Mouse (Mus musculus): ENCODE results near the gene Tbp. TPM values are rescaled to one million over a fixed set of nuclear protein-coding genes. Genes with fewer than 3 reads are reported as not detected.
A peak's percentile ranks its signal among the peaks of the same experiment; 100 is the strongest.
"Not testable (repeated sequence)": the region's sequence is repeated elsewhere in the genome, so short reads cannot be mapped to it uniquely, and the experiment has no call there.

Gene Tbp
- total RNA-seq, 1 experiment from 2014 or later = 31.4 TPM

GRCm38 (mm10) chr17:15536457-15536904 is 36.8 kb downstream of the Tbp start:
- peak; percentile 10 for DNase-seq

GRCm38 (mm10) chr17:15540309-15540708 is 40.6 kb downstream of the Tbp start:
- DNase-seq = no peak

DNA sequence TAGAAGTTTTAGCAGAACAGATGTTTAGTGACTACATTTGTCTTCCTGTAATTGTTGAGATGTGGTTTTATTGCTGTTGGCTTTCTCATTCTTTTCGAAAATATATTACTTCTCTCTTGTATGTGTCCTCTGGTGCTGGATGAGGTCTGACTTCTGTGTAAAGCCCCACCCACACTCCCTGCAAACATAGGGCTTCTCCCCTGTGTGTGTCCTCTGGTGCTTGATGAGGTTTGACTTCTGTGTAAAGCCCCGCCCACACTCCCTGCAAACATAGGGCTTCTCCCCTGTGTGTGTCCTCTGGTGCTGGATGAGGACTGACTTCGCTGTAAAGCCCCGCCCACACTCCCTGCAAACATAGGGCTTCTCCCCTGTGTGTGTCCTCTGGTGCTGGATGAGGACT is 44.2 kb downstream of the Tbp start:
- not testable (repeated sequence) for DNase-seq

GRCm38 (mm10) chr17:15546440-15546839 is 46.8 kb downstream of the Tbp start:
- no peak for DNase-seq

DNA sequence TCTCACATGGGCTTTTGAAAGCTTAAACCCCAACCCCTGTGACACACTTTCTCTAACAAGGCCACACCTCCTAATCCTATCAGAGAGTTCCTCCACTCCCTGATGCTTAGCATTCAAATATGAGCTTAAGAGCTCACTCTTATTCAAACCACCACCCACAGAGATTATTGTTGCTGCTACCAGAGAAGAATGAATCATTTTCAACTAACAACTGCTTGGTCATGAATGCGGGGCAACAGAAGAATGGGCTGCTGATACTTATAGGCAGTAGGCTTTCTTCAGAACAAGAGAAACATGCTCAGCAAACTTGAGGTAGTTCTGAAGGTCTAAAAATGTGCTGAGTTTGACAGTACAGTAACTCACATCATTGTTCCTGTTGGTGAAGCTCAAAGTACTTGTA is 50.0 kb downstream of the Tbp start:
- no peak for DNase-seq

DNA sequence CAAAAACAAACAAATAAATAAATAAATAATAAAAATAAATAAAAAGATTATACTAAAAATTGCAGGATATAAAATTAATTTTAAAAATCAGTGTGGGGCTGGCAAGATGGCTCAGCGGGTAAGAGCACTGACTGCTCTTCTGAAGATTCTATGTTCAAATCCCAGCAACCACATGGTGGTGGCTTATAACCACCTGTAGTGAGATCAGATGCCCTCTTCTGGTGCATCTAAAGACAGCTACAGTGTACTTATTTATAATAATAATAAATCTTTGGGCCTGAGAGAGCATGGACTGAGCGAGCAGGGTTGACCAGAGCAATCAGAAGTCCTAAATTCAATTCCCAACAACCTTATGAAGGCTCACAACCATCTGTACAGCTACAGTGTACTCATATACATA is 60.3 kb downstream of the Tbp start:
- DNase-seq = no peak

DNA sequence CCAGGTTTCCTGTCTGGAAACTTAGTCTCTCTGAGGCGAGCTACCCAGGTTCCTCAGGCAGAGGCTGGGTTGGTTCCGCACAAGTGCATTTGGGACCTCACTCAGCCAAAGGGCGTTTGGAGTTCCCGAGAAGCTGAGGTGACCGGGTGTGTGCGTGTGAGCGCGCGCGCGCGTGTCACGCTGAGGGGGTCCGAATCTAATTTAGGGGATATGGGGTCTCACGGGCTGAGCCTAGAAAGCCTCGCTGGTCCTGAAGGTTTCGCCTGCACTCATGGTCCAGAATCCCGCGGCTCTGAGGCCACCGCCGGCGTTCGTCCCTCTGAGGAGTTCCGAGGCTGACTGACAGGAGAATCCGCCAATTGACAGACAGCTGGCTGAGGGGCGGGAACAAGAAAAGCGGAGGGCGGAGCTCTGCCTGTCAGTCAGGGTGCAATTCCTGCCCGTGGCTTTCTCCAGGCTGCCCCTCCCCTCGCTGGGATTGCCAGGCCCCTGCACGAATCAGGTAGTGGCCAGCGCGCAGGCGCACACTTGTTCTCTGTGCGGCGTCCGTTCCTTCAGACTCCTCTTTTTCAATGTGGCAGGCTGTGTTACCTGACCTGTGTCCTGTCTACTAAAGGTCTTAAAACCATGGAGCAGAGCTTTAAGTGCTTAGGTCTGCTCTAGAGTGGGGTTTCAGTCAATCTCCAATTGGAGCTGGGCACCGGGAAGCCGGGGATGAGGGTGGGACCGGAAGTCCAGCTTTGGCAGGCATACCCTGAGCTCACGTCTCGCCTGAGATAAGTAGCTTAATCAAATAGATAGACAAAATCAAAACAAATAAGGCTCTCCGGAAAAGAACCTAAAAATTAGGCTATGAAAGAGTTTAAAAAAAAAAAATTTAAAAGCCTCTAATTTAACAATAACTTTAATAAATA is 64.6 kb downstream of the Tbp start, which contains the start of gene Prdm9:
TSS of gene Prdm9 (minus strand) at position 341 of the 914 bp plus-strand sequence.
- DNase-seq = peak; percentile 99

- DNase-seq = no peak
Measured at GRCm38 (mm10) chr17:15564928-15565300, 65.2 kb downstream of the Tbp start.

DNA sequence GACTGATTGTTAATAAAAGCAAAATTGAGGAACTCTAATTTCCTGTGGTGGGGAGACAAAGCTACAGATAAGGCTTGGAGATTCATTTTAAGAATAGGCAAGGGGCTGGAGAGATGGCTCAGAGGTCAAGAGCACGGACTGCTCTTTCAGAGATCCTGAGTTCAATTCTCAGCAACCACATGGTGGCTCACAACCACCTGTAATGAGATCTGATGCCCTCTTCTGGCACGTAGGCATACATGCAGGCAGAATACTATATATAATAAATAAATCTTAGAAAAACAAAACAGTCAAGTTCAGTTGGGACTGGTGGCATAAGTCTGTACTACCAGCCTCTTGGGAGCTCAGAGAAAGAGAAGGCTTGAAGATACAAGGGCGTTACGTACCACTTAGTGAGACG is 67.2 kb downstream of the Tbp start:
- DNase-seq = no peak

DNA sequence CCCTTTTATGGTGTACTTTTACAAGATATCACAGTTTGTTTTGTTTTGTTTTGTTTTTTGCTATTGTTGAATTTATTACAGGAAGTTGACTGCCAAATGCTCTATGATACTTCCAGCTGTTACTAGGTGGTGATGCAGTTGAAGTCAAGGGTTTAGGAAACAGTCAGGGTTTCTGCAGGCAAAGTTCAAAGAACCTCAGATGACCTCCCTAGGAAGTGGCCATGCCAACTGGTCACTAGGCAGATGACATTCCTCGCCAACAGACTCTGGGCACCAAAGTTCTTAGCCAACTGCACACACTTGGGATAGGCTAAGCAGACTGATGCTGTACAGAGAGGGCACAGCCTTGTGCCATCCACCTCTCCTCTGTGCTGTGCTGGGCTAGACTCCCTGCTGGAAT is 75.4 kb downstream of the Tbp start:
- DNase-seq = no peak

DNA sequence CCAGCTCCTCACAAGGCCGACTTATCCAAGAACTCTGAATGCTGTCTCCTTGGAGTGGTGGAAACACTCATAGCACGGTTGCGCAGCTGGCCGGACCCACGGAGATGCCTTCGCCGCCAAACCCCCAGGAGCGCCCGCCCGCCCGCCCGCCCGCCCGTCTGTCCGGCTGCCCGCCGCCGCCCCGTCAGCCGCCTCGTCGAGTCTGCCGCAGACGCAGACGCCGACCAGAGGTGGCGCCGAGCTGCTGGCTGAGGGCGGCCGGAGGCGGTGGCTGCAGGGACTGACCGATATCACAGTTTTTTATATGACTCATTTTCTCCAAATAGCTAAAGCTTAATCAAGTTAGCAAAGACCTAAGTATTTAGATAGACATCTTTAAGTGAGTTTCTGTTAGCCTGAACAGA is 77.6 kb downstream of the Tbp start:
- peak; percentile 69 for DNase-seq

Other genes starting within 250 kb of the Tbp start
- 5.9 and 6.7 TPM in 2 replicates for gene Dll1, start 123.0 kb upstream of the Tbp start, total RNA-seq (2021)
- 20.6 and 27.4 TPM in 2 replicates for gene Fam120b, start 103.7 kb upstream of the Tbp start, total RNA-seq (2021)
- 167 and 189 TPM in 2 replicates for gene Psmb1, start 137 bp upstream of the Tbp start, total RNA-seq (2021)
- gene Pdcd2, start 27.4 kb downstream of the Tbp start, total RNA-seq (2021) = 34.2 and 45.3 TPM in 2 replicates
- 7.4 and 9.1 TPM in 2 replicates for gene Prdm9, start 64.5 kb downstream of the Tbp start, total RNA-seq (2021)
- gene Chd1, start 205.1 kb downstream of the Tbp start, total RNA-seq (2021) = 32.0 and 46.7 TPM in 2 replicates